Mouse (Mus musculus) hindbrain, embryonic 10.5 days (tissue): ENCODE measurements around the gene Vmn2r86. TPM values are rescaled to one million over a fixed set of nuclear protein-coding genes. Genes with fewer than 3 reads are reported as not detected.
"Not testable (repeated sequence)": the region's sequence is repeated elsewhere in the genome, so short reads cannot be mapped to it uniquely, and the experiment has no call there.

Experiments used
- DNase-seq: peaks from one replicate; pipeline ENCODE4 v3.0.0-alpha.2; 2017; ENCODE audit warnings: low spot score
- H3K27ac ChIP-seq: fragments of 300-500 bp; sonication (generic); 2 replicates; pipeline ENCODE4 v1.5.1; 2016; ENCODE audit warnings: mild to moderate bottlenecking, moderate library complexity
- H3K27me3 ChIP-seq: fragments of 300-500 bp; sonication (generic); 2 replicates; pipeline ENCODE4 v1.6.1; 2016; ENCODE audit warnings: mild to moderate bottlenecking; ENCODE audit not compliant: poor library complexity, insufficient read depth, severe bottlenecking
- H3K36me3 ChIP-seq: fragments of 300-500 bp; sonication (generic); 2 replicates; pipeline ENCODE4 v1.6.1; 2016; ENCODE audit warnings: mild to moderate bottlenecking, moderate library complexity
- H3K4me1 ChIP-seq: fragments of 300-500 bp; sonication (generic); replicated peaks from 2 replicates; pipeline ENCODE4 v1.6.1; 2016; ENCODE audit warnings: mild to moderate bottlenecking
- H3K4me3 ChIP-seq: fragments of 300-500 bp; sonication (generic); 2 replicates; pipeline ENCODE4 v1.5.1; 2016; ENCODE audit warnings: mild to moderate bottlenecking, moderate library complexity
- H3K9me3 ChIP-seq: fragments of 300-500 bp; sonication (generic); 2 replicates; pipeline ENCODE4 v1.6.1; 2016; ENCODE audit warnings: mild to moderate bottlenecking, moderate library complexity
- WGBS: fragments of 180-500 bp; shearing (Covaris S2); methylation state at CpG from one replicate; pipeline ENCODE4 v1.1.7; 2016; 5-methylcytosine and 5-hydroxymethylcytosine counted together
- polyA plus RNA-seq: library from polyadenylated mRNA; unstranded; fragments of >200 nt; fragmentation: Nextera tagmentation; extraction: Ambion mirVana; gene quantifications from 2 replicates; pipeline ENCODE4 v1.2.1, GENCODE M21; 2016

Vmn2r86 gene
- not detected in 2 replicates for polyA plus RNA-seq

DNA sequence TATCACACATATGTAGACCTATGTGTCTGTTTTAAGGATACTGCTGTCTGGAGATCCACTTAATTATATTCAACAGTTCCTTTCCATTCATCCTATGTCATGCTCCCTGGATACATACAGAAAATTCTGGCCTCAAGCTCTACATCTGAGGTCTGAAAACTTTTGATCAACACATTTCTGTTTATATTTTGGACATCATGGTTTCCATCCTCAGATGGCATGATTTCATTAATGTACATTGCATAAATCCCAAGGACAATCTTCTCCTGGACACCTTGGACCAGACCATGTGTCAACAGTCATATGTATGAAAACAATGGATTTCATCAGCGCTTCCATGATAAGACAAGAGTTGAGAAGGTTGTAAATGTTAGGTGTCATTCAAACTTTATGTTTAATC lies at the start of gene Vmn2r86:
Gene Vmn2r86, minus strand, starts transcription at position 101 of the 400 bp plus-strand sequence.
- H3K4me3 ChIP-seq, H3K4me1 ChIP-seq, H3K9me3 ChIP-seq, DNase-seq, H3K27ac ChIP-seq, H3K27me3 ChIP-seq, H3K36me3 ChIP-seq: not testable (repeated sequence)
- WGBS = 92% methylated on average over 1 of the region's 1 CpGs

DNA sequence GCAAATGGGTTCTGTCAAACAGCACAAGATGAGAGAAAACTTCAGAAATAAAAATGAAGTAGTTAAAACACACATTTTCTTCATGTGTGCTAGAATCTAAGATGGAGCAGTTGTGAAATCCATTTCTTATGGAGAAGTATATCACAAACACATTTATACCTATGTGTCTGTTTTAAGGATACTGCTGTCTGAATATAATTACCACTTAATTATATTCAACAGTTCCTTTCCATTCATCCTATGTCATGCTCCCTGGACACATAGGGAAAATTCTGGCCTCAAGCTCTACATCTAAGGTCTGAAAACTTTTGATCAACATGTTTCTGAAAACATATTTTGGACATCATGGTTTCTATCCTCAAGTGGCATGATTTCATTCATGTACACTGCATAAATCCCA lies 41.4 kb upstream of the Vmn2r86 start, which contains the start of gene Vmn2r87:
Gene Vmn2r87, minus strand, starts transcription at position 101 of the 400 bp plus-strand sequence.
- no peak for DNase-seq
- H3K36me3 ChIP-seq = no peaks in the 10 kb centered on the region
- no peak within 1 kb of the TSS for H3K4me3 ChIP-seq
- H3K27ac ChIP-seq = no peak within 1 kb of the TSS
- no peaks in the 10 kb centered on the region for H3K4me1 ChIP-seq
- H3K9me3 ChIP-seq = no peaks in the 10 kb centered on the region
- no peaks in the 10 kb centered on the region for H3K27me3 ChIP-seq

DNA sequence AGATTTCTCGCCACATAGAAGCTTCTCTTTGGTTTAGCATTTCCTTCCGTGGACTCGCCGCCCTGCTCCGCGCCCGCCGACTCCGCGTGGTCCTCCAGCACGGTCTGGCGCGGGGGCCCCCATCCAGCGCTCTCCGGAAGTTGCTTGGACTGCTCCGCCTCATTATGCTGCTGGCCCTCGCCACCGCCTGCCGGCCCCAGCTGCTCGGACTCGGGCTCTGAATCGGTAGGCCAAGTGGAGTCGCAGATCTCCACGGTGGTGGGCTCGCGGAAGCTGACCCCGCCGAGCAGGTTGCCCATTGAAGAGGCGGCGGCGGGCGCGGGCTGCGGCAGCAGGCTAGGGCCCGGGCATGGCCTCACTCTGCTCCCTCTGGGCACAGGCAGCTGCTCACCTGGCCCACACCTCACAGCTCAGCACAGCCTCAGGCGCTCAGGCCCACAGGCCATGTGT lies 14.5 kb upstream of the Vmn2r86 start:
- no peaks in the 10 kb centered on the region for H3K27me3 ChIP-seq
- peak overlapping the region; percentile 54 for H3K4me3 ChIP-seq
- peak overlapping the region; percentile 85 for H3K27ac ChIP-seq

DNA sequence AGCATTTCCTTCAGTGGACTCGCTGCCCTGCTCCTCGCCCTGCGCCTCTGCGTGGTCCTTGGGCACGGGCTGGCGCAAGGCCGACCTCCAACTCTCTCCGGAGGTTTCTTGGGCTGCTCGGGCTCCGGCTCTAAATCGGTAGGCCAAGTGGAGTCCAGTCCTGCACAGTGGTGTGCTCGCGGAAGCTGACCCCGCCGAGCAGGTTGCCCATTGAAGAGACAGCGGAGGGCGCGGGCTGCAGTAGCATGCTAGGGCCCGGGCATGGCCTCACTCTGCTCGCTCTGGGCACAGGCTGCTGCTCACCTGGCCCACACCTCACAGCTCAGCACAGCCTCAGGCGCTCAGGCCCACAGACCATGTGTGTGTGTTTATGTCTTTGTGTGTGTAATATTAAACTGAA lies 11.1 kb downstream of the Vmn2r86 start:
- H3K4me1 ChIP-seq = no peaks in the 10 kb centered on the region
- H3K27me3 ChIP-seq = no peaks in the 10 kb centered on the region
- 90% methylated on average over 21 of the region's 21 CpGs for whole genome bisulfite sequencing
- H3K36me3 ChIP-seq = no peaks in the 10 kb centered on the region
- H3K4me3 ChIP-seq = no peak overlapping the region
- no peak for DNase-seq
- H3K9me3 ChIP-seq = peaks cover 3% of the 10 kb centered on the region; the same call in 1 of the 2 replicates
- H3K27ac ChIP-seq = no peak overlapping the region

More for the DNA sequence above, 14.5 kb upstream of the Vmn2r86 start:
- DNase-seq = peak; percentile 82
- WGBS = 5% methylated on average over 36 of the region's 36 CpGs
- no peaks in the 10 kb centered on the region for H3K9me3 ChIP-seq
- peaks cover 4% of the 10 kb centered on the region; the same call in 1 of the 2 replicates for H3K4me1 ChIP-seq
- H3K36me3 ChIP-seq = no peaks in the 10 kb centered on the region

DNA sequence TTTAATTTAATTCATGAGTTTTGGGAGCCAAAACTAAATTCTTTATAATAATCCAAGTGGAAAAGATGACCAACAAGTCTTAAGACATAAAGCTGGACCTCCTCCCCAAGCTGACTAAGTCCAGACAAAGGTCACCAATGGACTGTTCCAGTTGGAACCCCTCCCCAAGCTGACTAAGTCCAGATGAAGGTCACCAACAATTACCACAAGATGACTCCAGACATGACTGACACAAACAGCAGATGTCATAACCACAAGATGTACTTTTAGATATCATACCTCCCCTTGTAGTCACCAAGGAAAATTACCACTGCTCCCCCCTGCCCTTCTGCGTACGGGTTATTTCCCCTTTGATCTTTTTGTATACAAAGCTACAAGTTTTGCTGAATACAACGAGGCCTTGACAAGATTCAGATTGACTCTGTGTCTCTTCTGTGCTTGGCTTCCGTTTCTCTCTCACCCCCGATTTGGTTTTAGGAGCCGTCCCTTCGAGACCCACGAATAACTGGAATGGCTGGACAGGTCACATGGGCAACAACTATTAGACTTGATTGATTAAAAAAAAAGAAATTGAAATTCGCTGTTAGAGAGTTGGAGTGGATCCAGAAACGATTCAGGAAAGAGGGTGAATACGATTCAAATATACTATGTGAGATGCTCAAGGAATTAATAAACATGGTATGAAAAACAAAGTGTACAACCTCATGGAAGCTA lies 21.5 kb downstream of the Vmn2r86 start:
- H3K36me3 ChIP-seq, H3K4me3 ChIP-seq, H3K27ac ChIP-seq, H3K9me3 ChIP-seq, DNase-seq, H3K4me1 ChIP-seq, H3K27me3 ChIP-seq: not testable (repeated sequence)
- 88% methylated on average over 11 of the region's 11 CpGs for WGBS

DNA sequence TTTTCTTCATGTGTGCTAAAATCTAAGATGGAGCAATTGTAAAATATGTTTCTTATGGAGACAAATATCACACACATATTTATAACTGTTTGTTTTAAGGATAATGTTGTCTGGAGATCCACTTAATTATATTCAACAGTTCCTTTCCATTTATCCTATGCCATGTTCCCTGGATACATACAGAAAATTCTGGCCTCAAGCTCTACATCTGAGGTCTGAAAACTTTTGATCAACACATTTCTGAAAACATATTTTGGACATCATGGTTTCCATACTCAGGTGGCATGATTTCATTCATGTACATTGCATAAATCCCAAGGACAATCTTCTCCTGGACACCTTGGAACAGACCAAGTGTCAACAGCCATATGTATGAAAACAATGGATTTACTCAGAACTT lies 26.2 kb downstream of the Vmn2r86 start, which contains the start of gene Vmn2r85:
Gene Vmn2r85, minus strand, starts transcription at position 101 of the 400 bp plus-strand sequence.
- H3K4me3 ChIP-seq, H3K4me1 ChIP-seq, H3K27ac ChIP-seq, H3K36me3 ChIP-seq, H3K9me3 ChIP-seq, H3K27me3 ChIP-seq, DNase-seq: not testable (repeated sequence)

DNA sequence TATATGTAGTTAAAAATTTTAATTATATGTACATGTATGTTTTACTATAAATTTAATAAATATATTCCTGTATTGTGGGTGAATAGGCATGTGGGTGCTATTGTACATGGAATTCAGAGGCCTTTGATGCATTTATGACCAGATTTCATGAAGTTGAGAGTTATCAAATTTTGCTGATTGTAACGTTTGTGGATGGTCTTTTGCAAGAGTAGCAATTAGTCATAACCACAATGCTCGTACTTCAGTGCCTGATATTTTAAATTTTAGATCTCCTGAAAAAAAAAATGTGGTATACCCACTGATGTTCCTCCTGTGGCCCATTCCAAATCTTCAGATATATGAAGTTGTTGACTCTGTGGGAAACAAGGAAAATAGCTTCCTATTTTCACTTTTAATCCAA lies 33.5 kb downstream of the Vmn2r86 start:
- not testable (repeated sequence) for H3K4me1 ChIP-seq, DNase-seq, H3K27ac ChIP-seq, H3K36me3 ChIP-seq, H3K4me3 ChIP-seq, H3K27me3 ChIP-seq, H3K9me3 ChIP-seq
- 83% methylated on average over 2 of the region's 2 CpGs for WGBS

DNA sequence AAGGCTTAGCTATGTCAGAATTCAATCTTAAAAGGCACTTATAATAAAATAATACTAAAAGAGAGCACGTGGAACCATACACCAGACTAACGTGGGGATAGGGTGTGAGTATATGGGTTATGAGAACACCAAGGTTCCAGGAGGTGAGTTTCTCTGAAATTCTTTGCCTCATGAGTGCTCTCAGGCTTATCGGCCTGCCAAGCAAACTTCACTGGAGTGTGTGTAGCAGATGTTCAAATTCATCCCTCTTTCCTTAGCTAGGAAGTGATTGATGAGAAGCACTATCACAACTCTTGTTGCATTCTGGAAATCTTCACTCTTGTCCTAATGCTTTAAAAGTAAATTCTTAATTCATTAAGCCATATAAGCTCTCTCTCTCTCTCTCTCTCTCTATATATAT lies 35.4 kb downstream of the Vmn2r86 start:
- DNase-seq = no peak
- no peaks in the 10 kb centered on the region for H3K4me1 ChIP-seq
- H3K27me3 ChIP-seq = no peaks in the 10 kb centered on the region
- no peak overlapping the region for H3K27ac ChIP-seq
- no peaks in the 10 kb centered on the region for H3K9me3 ChIP-seq
- no peak overlapping the region for H3K4me3 ChIP-seq
- no peaks in the 10 kb centered on the region for H3K36me3 ChIP-seq
- 81% methylated on average over 3 of the region's 3 CpGs for WGBS

DNA sequence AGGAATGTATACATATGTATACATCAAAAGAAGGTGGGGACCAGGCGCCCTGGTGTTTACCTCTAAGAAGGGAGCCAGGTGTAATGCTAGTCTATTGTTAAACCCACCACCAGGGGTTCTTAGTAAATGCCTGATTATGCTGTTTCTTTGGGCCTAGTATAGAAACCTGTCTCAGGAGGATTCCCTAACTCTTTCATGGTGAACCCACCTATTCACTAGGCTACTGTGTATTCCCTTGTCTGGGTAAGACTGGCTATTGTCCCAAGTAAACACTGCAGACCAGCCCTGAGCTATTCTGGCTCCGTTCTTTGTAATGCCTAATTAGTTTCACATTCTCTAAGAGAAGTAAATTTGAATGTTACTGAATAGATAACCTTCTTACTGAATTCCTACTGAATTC lies 35.9 kb downstream of the Vmn2r86 start:
- H3K4me1 ChIP-seq, H3K4me3 ChIP-seq, DNase-seq, H3K36me3 ChIP-seq, H3K27ac ChIP-seq, H3K27me3 ChIP-seq, H3K9me3 ChIP-seq: not testable (repeated sequence)
- 59% methylated on average over 2 of the region's 2 CpGs for WGBS

DNA sequence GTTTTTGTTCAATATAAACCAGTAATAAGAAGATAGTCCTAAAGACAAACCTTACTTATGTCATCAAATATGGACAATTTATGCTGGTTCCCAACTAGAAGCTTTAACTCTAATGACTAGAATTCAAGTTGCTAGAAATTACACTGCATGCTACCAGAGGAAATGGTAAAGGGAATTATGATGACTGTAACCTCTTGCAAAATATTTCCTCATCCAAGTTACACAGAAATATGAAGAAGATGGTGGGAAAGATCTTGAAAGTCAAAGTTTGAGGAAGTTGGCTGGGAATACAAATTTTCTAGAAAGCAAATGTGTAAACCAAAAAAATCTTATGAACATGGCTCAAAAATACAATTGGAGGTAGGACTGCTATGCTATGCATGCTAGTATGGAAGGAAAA lies 39.5 kb downstream of the Vmn2r86 start:
- not testable (repeated sequence) for H3K27ac ChIP-seq, H3K4me1 ChIP-seq, H3K27me3 ChIP-seq, DNase-seq, H3K9me3 ChIP-seq, H3K4me3 ChIP-seq, H3K36me3 ChIP-seq

DNA sequence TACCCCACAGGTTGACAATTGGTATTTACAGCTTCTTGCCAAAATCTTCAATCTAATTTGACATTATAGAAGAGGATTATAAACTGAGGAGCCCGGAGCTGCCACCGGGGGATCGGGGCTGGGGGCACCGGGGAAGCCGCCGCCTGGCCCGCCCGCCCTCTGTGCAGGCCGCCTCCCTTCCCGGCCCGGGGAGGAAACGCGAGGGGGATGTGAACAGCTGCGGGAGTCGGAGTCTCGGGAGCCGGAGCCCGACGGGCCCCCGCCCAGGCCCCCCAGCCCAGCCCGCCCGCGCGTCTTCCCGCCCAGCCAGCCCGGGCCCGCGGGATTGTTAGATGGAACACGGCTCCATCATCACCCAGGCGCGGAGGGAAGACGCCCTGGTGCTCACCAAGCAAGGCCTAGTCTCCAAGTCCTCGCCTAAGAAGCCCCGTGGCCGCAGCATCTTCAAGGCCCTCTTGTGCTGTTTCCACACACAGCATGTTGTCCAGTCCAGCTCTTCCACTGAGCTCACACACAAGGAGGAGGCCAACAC lies 43.6 kb downstream of the Vmn2r86 start:
- not testable (repeated sequence) for H3K9me3 ChIP-seq, H3K4me3 ChIP-seq, DNase-seq, H3K27ac ChIP-seq, H3K36me3 ChIP-seq, H3K4me1 ChIP-seq, H3K27me3 ChIP-seq
- 75% methylated on average over 35 of the region's 35 CpGs for whole genome bisulfite sequencing

DNA sequence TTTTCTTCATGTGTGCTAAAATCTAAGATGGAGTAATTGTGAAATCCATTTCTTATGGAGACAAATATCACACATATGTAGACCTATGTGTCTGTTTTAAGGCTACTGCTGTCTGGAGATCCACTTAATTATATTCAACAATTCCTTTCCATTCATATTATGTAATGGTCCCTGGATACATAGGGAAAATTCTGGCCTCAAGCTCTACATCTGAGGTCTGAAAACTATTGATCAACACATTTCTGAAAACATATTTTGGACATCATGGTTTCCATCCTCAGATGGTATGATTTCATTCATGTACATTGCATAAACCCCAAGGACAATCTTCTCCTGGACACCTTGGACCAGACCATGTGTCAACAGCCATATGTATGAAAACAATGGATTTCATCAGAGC lies 61.6 kb downstream of the Vmn2r86 start, which contains the start of gene Vmn2r84:
Gene Vmn2r84, minus strand, starts transcription at position 101 of the 400 bp plus-strand sequence.
- H3K27me3 ChIP-seq = no peaks in the 10 kb centered on the region
- H3K9me3 ChIP-seq = no peaks in the 10 kb centered on the region
- no peaks in the 10 kb centered on the region for H3K4me1 ChIP-seq
- DNase-seq = no peak
- H3K27ac ChIP-seq = no peak within 1 kb of the TSS
- no peak within 1 kb of the TSS for H3K4me3 ChIP-seq
- no peaks in the 10 kb centered on the region for H3K36me3 ChIP-seq
